Mouse (Mus musculus) forebrain, embryonic 12.5 days (tissue): ENCODE data around the gene C1rb. TPM values are rescaled to one million over a fixed set of nuclear protein-coding genes. Genes with fewer than 3 reads are reported as not detected.
"Not testable (repeated sequence)": the region's sequence is repeated elsewhere in the genome, so short reads cannot be mapped to it uniquely, and the experiment has no call there.

Experiments
- ATAC-seq: fragments of 200-750 bp; cut with Nextera tagmentation; 2 replicates; pipeline ENCODE4 v1.8.0; 2017; ENCODE audit warnings: moderate TSS enrichment; ENCODE audit not compliant: low FRiP score
- H3K27ac ChIP-seq: fragments of 300-500 bp; sonication (generic); 2 replicates; pipeline ENCODE4 v1.5.1; 2016; ENCODE audit warnings: mild to moderate bottlenecking
- H3K27me3 ChIP-seq: fragments of 300-500 bp; sonication (generic); 2 replicates; pipeline ENCODE4 v1.6.1; 2016; ENCODE audit warnings: mild to moderate bottlenecking
- H3K36me3 ChIP-seq: fragments of 300-500 bp; sonication (generic); replicated peaks from 2 replicates; pipeline ENCODE4 v1.6.1; 2016; ENCODE audit warnings: mild to moderate bottlenecking
- H3K4me1 ChIP-seq: fragments of 300-500 bp; sonication (generic); 2 replicates; pipeline ENCODE4 v1.6.1; 2016
- H3K4me2 ChIP-seq: fragments of 300-500 bp; sonication (generic); 2 replicates; pipeline ENCODE4 v1.6.1; 2016; ENCODE audit warnings: mild to moderate bottlenecking, moderate library complexity
- H3K4me3 ChIP-seq: fragments of 300-500 bp; sonication (generic); replicated peaks from 2 replicates; pipeline ENCODE4 v1.5.1; 2016; ENCODE audit warnings: mild to moderate bottlenecking
- H3K9ac ChIP-seq: fragments of 300-500 bp; sonication (generic); 2 replicates; pipeline ENCODE4 v1.6.1; 2016; ENCODE audit warnings: mild to moderate bottlenecking
- H3K9me3 ChIP-seq: fragments of 300-500 bp; sonication (generic); 2 replicates; pipeline ENCODE4 v1.6.1; 2016
- WGBS: fragments of 180-500 bp; shearing (Covaris S2); methylation state at CpG from one replicate; pipeline ENCODE4 v1.1.7; 2016; 5-methylcytosine and 5-hydroxymethylcytosine counted together
- polyA plus RNA-seq: library from polyadenylated mRNA; unstranded; fragments of >200 nt; fragmentation: Nextera tagmentation; extraction: Ambion mirVana; gene quantifications from 2 replicates; pipeline ENCODE4 v1.2.1, GENCODE M21; 2016

The C1rb gene
- polyA plus RNA-seq, 1 experiment from 2014 or later: not detected

GRCm38 (mm10) chr6:124561156-124561555, 8.9 kb upstream of the C1rb start:
- H3K9me3 ChIP-seq, H3K4me1 ChIP-seq, H3K9ac ChIP-seq, H3K4me3 ChIP-seq, H3K27ac ChIP-seq, H3K4me2 ChIP-seq, H3K27me3 ChIP-seq, H3K36me3 ChIP-seq, ATAC-seq: not testable (repeated sequence)
- WGBS: 89% methylated on average over 4 of the region's 4 CpGs

GRCm38 (mm10) chr6:124561611-124562010, 8.5 kb upstream of the C1rb start:
- H3K9ac ChIP-seq, H3K4me3 ChIP-seq, H3K4me1 ChIP-seq, ATAC-seq, H3K4me2 ChIP-seq, H3K27me3 ChIP-seq, H3K9me3 ChIP-seq, H3K36me3 ChIP-seq, H3K27ac ChIP-seq: not testable (repeated sequence)
- 95% methylated on average over 2 of the region's 2 CpGs for WGBS

- not testable (repeated sequence) for H3K4me1 ChIP-seq, H3K36me3 ChIP-seq, H3K4me3 ChIP-seq, H3K27ac ChIP-seq, H3K4me2 ChIP-seq, H3K9ac ChIP-seq, H3K9me3 ChIP-seq, ATAC-seq, H3K27me3 ChIP-seq
- 90% methylated on average over 3 of the region's 3 CpGs for WGBS
Observed at GRCm38 (mm10) chr6:124575155-124575678, 5.1 kb downstream of the C1rb start.

GRCm38 (mm10) chr6:124580155-124580554, 10.1 kb downstream of the C1rb start:
- H3K9me3 ChIP-seq, H3K4me1 ChIP-seq, H3K27ac ChIP-seq, H3K36me3 ChIP-seq, H3K27me3 ChIP-seq, H3K4me2 ChIP-seq, ATAC-seq, H3K9ac ChIP-seq, H3K4me3 ChIP-seq: not testable (repeated sequence)
- WGBS: 91% methylated on average over 6 of the region's 7 CpGs

GRCm38 (mm10) chr6:124582231-124582630, 12.1 kb downstream of the C1rb start:
- H3K27ac ChIP-seq: no peak overlapping the region
- H3K4me1 ChIP-seq: no peaks in the 10 kb centered on the region
- H3K36me3 ChIP-seq: no peaks in the 10 kb centered on the region
- H3K9me3 ChIP-seq: no peaks in the 10 kb centered on the region
- H3K4me2 ChIP-seq: no peak overlapping the region
- H3K9ac ChIP-seq: no peak overlapping the region
- no peak for ATAC-seq
- 88% methylated on average over 1 of the region's 1 CpGs for WGBS
- no peaks in the 10 kb centered on the region for H3K27me3 ChIP-seq
- no peak overlapping the region for H3K4me3 ChIP-seq

GRCm38 (mm10) chr6:124584935-124585334, 14.8 kb downstream of the C1rb start:
- Histone ChIP-seq H3K4me3 (no peak overlapping the region), H3K4me1 (no peaks in the 10 kb centered on the region), H3K9ac (no peak overlapping the region), H3K36me3 (no peaks in the 10 kb centered on the region), H3K4me2 (no peak overlapping the region), H3K27ac (no peak overlapping the region), H3K27me3 (no peaks in the 10 kb centered on the region), H3K9me3 (no peaks in the 10 kb centered on the region)
- WGBS: 84% methylated on average over 3 of the region's 3 CpGs
- ATAC-seq: no peak

GRCm38 (mm10) chr6:124585761-124586160, 15.7 kb downstream of the C1rb start:
- H3K27me3 ChIP-seq: no peaks in the 10 kb centered on the region
- no peaks in the 10 kb centered on the region for H3K9me3 ChIP-seq
- H3K4me2 ChIP-seq: no peak overlapping the region
- no peak for ATAC-seq
- H3K36me3 ChIP-seq: no peaks in the 10 kb centered on the region
- no peak overlapping the region for H3K27ac ChIP-seq
- no peak overlapping the region for H3K4me3 ChIP-seq
- no peaks in the 10 kb centered on the region for H3K4me1 ChIP-seq
- H3K9ac ChIP-seq: no peak overlapping the region
- 87% methylated on average over 3 of the region's 3 CpGs for WGBS

GRCm38 (mm10) chr6:124586266-124586665, 16.2 kb downstream of the C1rb start:
- no peaks in the 10 kb centered on the region for H3K36me3 ChIP-seq
- ATAC-seq: no peak
- no peak overlapping the region for H3K27ac ChIP-seq
- H3K9me3 ChIP-seq: no peaks in the 10 kb centered on the region
- WGBS: 73% methylated on average over 4 of the region's 4 CpGs
- no peaks in the 10 kb centered on the region for H3K27me3 ChIP-seq
- H3K4me1 ChIP-seq: no peaks in the 10 kb centered on the region
- H3K9ac ChIP-seq: no peak overlapping the region
- H3K4me2 ChIP-seq: no peak overlapping the region
- H3K4me3 ChIP-seq: no peak overlapping the region

GRCm38 (mm10) chr6:124588771-124589170, 18.7 kb downstream of the C1rb start:
- Histone ChIP-seq H3K4me2 (no peak overlapping the region), H3K27me3 (no peaks in the 10 kb centered on the region), H3K9ac (no peak overlapping the region), H3K4me3 (no peak overlapping the region), H3K9me3 (no peaks in the 10 kb centered on the region), H3K36me3 (no peaks in the 10 kb centered on the region), H3K4me1 (no peaks in the 10 kb centered on the region), H3K27ac (no peak overlapping the region)
- no peak for ATAC-seq

- ATAC-seq: no peak
- Histone ChIP-seq H3K27me3 (no peaks in the 10 kb centered on the region), H3K9ac (no peak overlapping the region), H3K4me3 (no peak overlapping the region), H3K27ac (no peak overlapping the region), H3K4me2 (no peak overlapping the region), H3K36me3 (no peaks in the 10 kb centered on the region), H3K9me3 (no peaks in the 10 kb centered on the region), H3K4me1 (no peaks in the 10 kb centered on the region)
- WGBS: 90% methylated on average over 4 of the region's 4 CpGs
Observed at GRCm38 (mm10) chr6:124592186-124592700, 22.1 kb downstream of the C1rb start.

- Histone ChIP-seq H3K9ac (no peak overlapping the region), H3K9me3 (no peaks in the 10 kb centered on the region), H3K4me2 (no peak overlapping the region), H3K36me3 (no peaks in the 10 kb centered on the region), H3K27ac (no peak overlapping the region), H3K27me3 (no peaks in the 10 kb centered on the region), H3K4me1 (no peaks in the 10 kb centered on the region), H3K4me3 (no peak overlapping the region)
- WGBS: 78% methylated on average over 8 of the region's 8 CpGs
- no peak for ATAC-seq
Observed at GRCm38 (mm10) chr6:124593121-124593520, 23.0 kb downstream of the C1rb start.

- Histone ChIP-seq H3K4me1 (no peaks in the 10 kb centered on the region), H3K27me3 (no peaks in the 10 kb centered on the region), H3K9ac (no peak overlapping the region), H3K4me2 (no peak overlapping the region), H3K4me3 (no peak overlapping the region), H3K27ac (no peak overlapping the region), H3K36me3 (no peaks in the 10 kb centered on the region), H3K9me3 (peaks cover 4% of the 10 kb centered on the region; the same call in 1 of the 2 replicates)
- WGBS: 89% methylated on average over 4 of the region's 4 CpGs
- ATAC-seq: no peak
Observed at GRCm38 (mm10) chr6:124602031-124602430, 31.9 kb downstream of the C1rb start.

- H3K27me3 ChIP-seq: no peaks in the 10 kb centered on the region
- no peak overlapping the region for H3K4me2 ChIP-seq
- no peak overlapping the region for H3K9ac ChIP-seq
- no peak overlapping the region for H3K27ac ChIP-seq
- no peak for ATAC-seq
- H3K4me1 ChIP-seq: no peaks in the 10 kb centered on the region
- H3K4me3 ChIP-seq: no peak overlapping the region
- WGBS: 90% methylated on average over 13 of the region's 13 CpGs
- no peaks in the 10 kb centered on the region for H3K9me3 ChIP-seq
- no peaks in the 10 kb centered on the region for H3K36me3 ChIP-seq
Observed at GRCm38 (mm10) chr6:124625612-124626011, 55.5 kb downstream of the C1rb start.
